Mouse (Mus musculus) limb, embryonic 14.5 days (tissue): ENCODE data around the gene Endod1. TPM values are rescaled to one million over a fixed set of nuclear protein-coding genes. Genes with fewer than 3 reads are reported as not detected.

ENCODE experiments used
- ATAC-seq: fragments of 200-750 bp; cut with Nextera tagmentation; 2 replicates; pipeline ENCODE4 v1.8.0; 2017; ENCODE audit warnings: low read depth, moderate number of reproducible peaks, moderate TSS enrichment; ENCODE audit not compliant: low FRiP score
- DNase-seq: peaks from one replicate; pipeline ENCODE4 v3.0.0-alpha.2; 2015; ENCODE audit warnings: low spot score
- H3K27ac ChIP-seq: fragments of 300-500 bp; sonication (generic); replicated peaks from 2 replicates; pipeline ENCODE4 v1.5.1; 2014; ENCODE audit warnings: low read depth, mild to moderate bottlenecking, low read length, moderate library complexity, mixed read lengths
- H3K27me3 ChIP-seq: fragments of 300-500 bp; sonication (generic); 2 replicates; pipeline ENCODE4 v1.6.1; 2014; ENCODE audit warnings: low read length, mixed read lengths; ENCODE audit not compliant: control insufficient read depth, insufficient read depth
- H3K36me3 ChIP-seq: fragments of 300-500 bp; sonication (generic); 2 replicates; pipeline ENCODE4 v1.6.1; 2014; ENCODE audit warnings: mild to moderate bottlenecking, low read length, moderate library complexity, mixed read lengths; ENCODE audit not compliant: control insufficient read depth, insufficient read depth
- H3K4me1 ChIP-seq: fragments of 300-500 bp; sonication (generic); 2 replicates; pipeline ENCODE4 v1.6.1; 2014; ENCODE audit warnings: antibody characterized with exemption, low read length, mixed read lengths; ENCODE audit not compliant: control insufficient read depth, insufficient read depth
- H3K4me2 ChIP-seq: fragments of 300-500 bp; sonication (generic); replicated peaks from 2 replicates; pipeline ENCODE4 v1.6.1; 2014; ENCODE audit warnings: low read depth, mild to moderate bottlenecking, low read length, moderate library complexity; ENCODE audit not compliant: severe bottlenecking
- H3K4me3 ChIP-seq: fragments of 300-500 bp; sonication (generic); replicated peaks from 2 replicates; pipeline ENCODE4 v1.5.1; 2014; ENCODE audit warnings: low read length
- H3K9ac ChIP-seq: fragments of 300-500 bp; sonication (generic); 2 replicates; pipeline ENCODE4 v1.6.1; 2014; ENCODE audit warnings: mild to moderate bottlenecking, low read depth, low read length, moderate library complexity; ENCODE audit not compliant: severe bottlenecking
- H3K9me3 ChIP-seq: fragments of 300-500 bp; sonication (generic); 2 replicates; pipeline ENCODE4 v1.6.1; 2016; ENCODE audit warnings: low read length; ENCODE audit not compliant: control insufficient read depth
- POLR2A ChIP-seq: fragments of 200-500 bp; IDR thresholded peaks from 2 replicates; pipeline ENCODE4 v1.8.0; 2012; ENCODE audit warnings: inconsistent platforms, mild to moderate bottlenecking, moderate library complexity, borderline replicate concordance; ENCODE audit not compliant: insufficient read depth, insufficient read length; ENCODE audit errors: extremely low read depth
- WGBS: fragments of 180-500 bp; shearing (Covaris S2); extraction: QIAGEN DNeasy Blood & Tissue Kit; methylation state at CpG from one replicate; pipeline ENCODE4 v1.1.7; 2014; 5-methylcytosine and 5-hydroxymethylcytosine counted together
- polyA plus RNA-seq, 2 experiments: library from polyadenylated mRNA; depleted of rRNA in 1 of 2; stranded (reverse) in 1 of 2; unstranded in 1 of 2; fragments of >200 nt; fragmentation: Nextera tagmentation in 1 of 2; extraction: Ambion mirVana in 1 of 2; gene quantifications; 2 replicates each; pipeline versions ENCODE4 v1.2.1 to v1.2.3; 2012 to 2014

Endod1 gene
- polyA plus RNA-seq (2012; rRNA removed) (9.0 and 14.9 TPM in 2 replicates), polyA plus RNA-seq (2014; fragmentation: Nextera tagmentation; extraction: Ambion mirVana) (16.5 and 17.1 TPM in 2 replicates)

- H3K9ac ChIP-seq: peak within 1 kb of the TSS; percentile 79
- peak within 1 kb of the TSS; percentile 98 for H3K4me2 ChIP-seq
- peaks cover 5% of the 10 kb centered on the region; the same call in 1 of the 2 replicates for H3K4me1 ChIP-seq
- 9% methylated on average over 8 of the region's 8 CpGs for WGBS
- 0 out of 2 replicates have a peak within 1 kb of the TSS, but pooled peaks have one; percentile 33 for H3K27ac ChIP-seq
- H3K4me3 ChIP-seq: peak within 1 kb of the TSS; percentile 71
- no peak for TF ChIP-seq POLR2A
- H3K27me3 ChIP-seq: no peaks in the 10 kb centered on the region
- DNase-seq: peak; percentile 27
- no peaks in the 10 kb centered on the region for H3K36me3 ChIP-seq
- no peaks in the 10 kb centered on the region for H3K9me3 ChIP-seq
- no peak for ATAC-seq
Observed at GRCm38 (mm10) chr9:14381353-14382055, at the start of gene Endod1. Gene Endod1, minus strand, starts transcription at chr9:14381507.

- ATAC-seq (no peak), DNase-seq (no peak)
- Histone ChIP-seq H3K4me1 (no peaks in the 10 kb centered on the region), H3K4me3 (no peak overlapping the region), H3K9ac (no peak overlapping the region), H3K4me2 (no peak overlapping the region), H3K27ac (no peak overlapping the region), H3K27me3 (no peaks in the 10 kb centered on the region), H3K9me3 (no peaks in the 10 kb centered on the region), H3K36me3 (no peaks in the 10 kb centered on the region)
- no peak for TF ChIP-seq POLR2A
- 88% methylated on average over 5 of the region's 5 CpGs for WGBS
Observed at GRCm38 (mm10) chr9:14409153-14409552, 27.8 kb upstream of the Endod1 start.

- no peak overlapping the region for H3K4me2 ChIP-seq
- no peak for ATAC-seq
Observed at GRCm38 (mm10) chr9:14408044-14408443, 26.7 kb upstream of the Endod1 start.

GRCm38 (mm10) chr9:14406056-14406455 lies 24.7 kb upstream of the Endod1 start:
- WGBS: 64% methylated on average over 1 of the region's 1 CpGs
- no peak for TF ChIP-seq POLR2A
- Histone ChIP-seq H3K4me3 (no peak overlapping the region), H3K27me3 (no peaks in the 10 kb centered on the region), H3K36me3 (no peaks in the 10 kb centered on the region), H3K4me2 (no peak overlapping the region), H3K9ac (no peak overlapping the region), H3K27ac (no peak overlapping the region), H3K4me1 (no peaks in the 10 kb centered on the region), H3K9me3 (no peaks in the 10 kb centered on the region)
- DNase-seq (no peak), ATAC-seq (no peak)

More at GRCm38 (mm10) chr9:14408044-14408443, 26.7 kb upstream of the Endod1 start:
- no peak for DNase-seq
- Histone ChIP-seq H3K27ac (no peak overlapping the region), H3K4me3 (no peak overlapping the region), H3K4me1 (no peaks in the 10 kb centered on the region), H3K9me3 (no peaks in the 10 kb centered on the region), H3K36me3 (no peaks in the 10 kb centered on the region), H3K9ac (no peak overlapping the region), H3K27me3 (no peaks in the 10 kb centered on the region)
- no peak for TF ChIP-seq POLR2A
- 65% methylated on average over 4 of the region's 4 CpGs for WGBS

GRCm38 (mm10) chr9:14402099-14402498 lies 20.8 kb upstream of the Endod1 start:
- Histone ChIP-seq H3K4me3 (no peak overlapping the region), H3K9ac (no peak overlapping the region), H3K36me3 (no peaks in the 10 kb centered on the region), H3K9me3 (no peaks in the 10 kb centered on the region), H3K27me3 (no peaks in the 10 kb centered on the region), H3K4me1 (no peaks in the 10 kb centered on the region), H3K27ac (no peak overlapping the region), H3K4me2 (no peak overlapping the region)
- ATAC-seq (no peak), DNase-seq (no peak)
- no peak for TF ChIP-seq POLR2A
- WGBS: 50% methylated on average over 1 of the region's 1 CpGs
